Mouse (Mus musculus) small intestine, adult 10 weeks (tissue): ENCODE measurements around the gene Wnk1. TPM values are rescaled to one million over a fixed set of nuclear protein-coding genes. Genes with fewer than 3 reads are reported as not detected.

ENCODE experiments used
- polyA plus RNA-seq: library from polyadenylated mRNA; stranded (reverse); fragments of 350-450 nt; fragmentation: Illumina TruSeq; extraction: RNeasy Lipid Tissue Mini Kit (QIAGEN cat#74804); gene quantifications from one replicate; pipeline ENCODE4 v1.2.3, GENCODE M21; 2014; ENCODE audit warnings: low replicate concordance

Gene Wnk1
- polyA plus RNA-seq = 220 TPM

DNA sequence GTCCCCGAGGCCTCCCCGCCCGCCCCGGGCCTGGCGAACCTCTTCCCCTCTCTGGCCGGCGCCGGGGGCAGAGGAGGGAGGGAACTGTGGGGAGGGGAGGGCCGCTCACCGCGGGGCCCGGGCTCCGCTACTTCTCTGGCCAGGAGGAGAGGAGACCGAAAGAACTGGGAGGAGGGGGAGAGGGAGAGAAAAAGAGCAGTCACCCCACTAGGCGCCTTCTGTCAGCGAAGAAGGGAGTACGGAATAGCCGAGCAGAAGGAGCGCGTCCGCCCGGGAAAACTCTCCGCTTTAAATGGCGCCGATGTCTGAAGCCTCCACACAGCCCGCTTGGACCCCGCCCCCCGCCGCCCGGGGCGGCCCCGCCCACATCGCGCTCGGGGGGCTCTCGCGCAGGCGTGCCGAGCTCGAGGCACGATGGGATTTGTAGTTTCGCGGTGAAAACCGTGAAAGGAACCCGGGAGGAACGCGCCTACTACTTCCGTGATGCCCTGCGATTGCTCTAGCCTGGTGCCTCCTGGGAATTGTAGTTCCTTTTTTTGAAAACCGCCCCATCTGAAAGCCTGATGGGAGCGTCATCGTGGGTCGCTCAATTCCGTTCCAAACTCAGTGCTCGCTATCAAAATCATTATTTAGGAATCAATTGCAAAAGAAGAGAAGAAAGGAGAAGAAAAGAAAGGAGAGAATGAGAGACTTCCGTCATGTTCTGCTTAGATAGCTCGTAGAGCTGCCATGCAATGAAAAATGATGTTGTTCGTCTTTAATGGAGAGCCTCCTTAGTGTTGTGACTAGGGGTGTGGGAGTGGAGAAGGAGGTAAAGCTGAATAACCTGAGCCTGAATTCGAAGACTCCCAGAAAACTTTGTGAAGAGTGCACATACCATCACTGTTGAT is at the start of gene Wnk1:
TSS of gene Wnk1 (minus strand) at position 307 of the 890 bp plus-strand sequence.

DNA sequence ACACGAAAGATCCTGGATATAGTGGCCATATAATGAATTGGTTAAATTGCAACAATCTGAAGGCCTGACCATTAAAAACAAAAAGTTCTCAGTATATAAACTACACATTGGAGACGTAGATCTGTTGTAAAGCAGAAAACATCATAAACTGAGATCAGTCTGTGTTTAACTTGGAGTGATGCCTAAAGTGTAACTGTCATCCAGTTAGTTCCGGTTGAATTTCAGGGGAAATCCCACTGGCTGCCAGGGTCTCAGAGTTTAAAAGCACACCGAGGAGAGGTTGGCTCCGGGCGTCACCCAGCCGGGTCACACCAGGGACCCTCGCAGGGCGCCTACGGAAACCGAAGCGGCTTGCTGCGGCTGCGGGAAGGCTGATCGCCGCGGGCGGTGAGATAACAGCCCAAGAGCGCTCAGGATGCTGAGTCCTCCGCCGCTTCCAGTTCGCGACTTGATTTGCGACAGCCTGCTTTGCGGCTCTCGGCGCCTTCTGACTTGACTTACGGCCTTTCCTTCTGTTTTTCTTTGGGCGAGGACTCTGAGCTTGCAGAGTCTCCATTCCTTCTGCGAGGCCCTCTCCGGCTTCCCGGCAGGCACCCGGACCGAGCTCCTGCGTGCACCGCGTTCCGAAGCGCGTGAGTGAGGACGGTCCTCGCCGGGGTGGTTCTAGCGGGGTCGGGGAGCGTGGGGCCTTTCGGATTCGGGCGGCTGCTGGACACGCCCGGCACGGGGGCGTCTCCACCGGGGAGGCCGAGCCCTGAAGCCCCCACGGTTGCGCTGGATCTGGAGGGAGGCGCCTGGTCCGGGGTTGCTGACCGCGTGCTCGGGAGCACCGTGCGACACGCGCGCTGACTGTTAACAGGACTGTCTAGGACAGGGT is 136.0 kb downstream of the Wnk1 start, which contains the start of gene Rad52:
TSS of gene Rad52 (plus strand) at position 495 of the 877 bp plus-strand sequence.

Other genes starting within 250 kb of the Wnk1 start
- 7.3 TPM for gene Erc1, start 190.5 kb downstream of the Wnk1 start, polyA plus RNA-seq
- 12.0 TPM for gene Rad52, start 136.0 kb downstream of the Wnk1 start, polyA plus RNA-seq
- not detected for gene Ninj2, start 54.7 kb upstream of the Wnk1 start, polyA plus RNA-seq